Mouse (Mus musculus): ENCODE measurements around the gene Rimbp3.
A peak's percentile ranks its signal among the peaks of the same experiment; 100 is the strongest.
"Not testable (repeated sequence)": the region's sequence is repeated elsewhere in the genome, so short reads cannot be mapped to it uniquely, and the experiment has no call there.

Gene Rimbp3

DNA sequence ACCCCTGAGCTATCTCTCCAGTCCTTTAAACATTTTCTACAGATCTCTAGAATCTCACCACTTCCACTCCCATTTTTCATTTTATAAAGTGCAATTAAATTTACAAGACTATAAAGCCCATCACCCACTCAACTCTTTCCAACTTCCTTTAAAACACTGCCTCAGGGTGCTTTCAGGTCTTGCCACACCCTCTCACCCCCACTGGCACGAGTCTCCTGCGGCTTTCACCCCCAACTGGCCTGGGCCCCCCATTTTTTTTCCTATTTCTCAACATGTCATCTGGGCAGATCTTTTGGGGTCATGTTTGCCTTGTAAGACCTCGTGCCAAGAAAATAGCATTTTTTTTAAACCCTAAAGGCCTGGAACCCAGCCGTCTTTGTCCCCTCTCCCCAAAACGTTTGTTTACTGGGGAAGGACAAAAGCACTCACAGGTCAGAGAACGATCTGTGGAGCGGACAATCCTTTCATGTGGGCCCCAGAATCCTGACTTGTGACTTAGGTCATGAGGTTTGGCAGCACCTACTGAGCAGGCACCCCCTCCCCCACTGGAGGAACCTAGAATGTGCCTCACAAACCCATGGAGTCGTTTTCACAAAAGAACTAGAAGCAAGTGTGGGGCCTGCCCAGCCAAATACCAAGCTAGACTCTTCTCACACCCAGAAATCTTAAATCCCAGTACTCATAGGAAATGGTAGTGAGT, 8.7 kb downstream of the Rimbp3 start:
- no peak for DNase-seq (ENCODE audit: low spot score in 2 of 2)

DNA sequence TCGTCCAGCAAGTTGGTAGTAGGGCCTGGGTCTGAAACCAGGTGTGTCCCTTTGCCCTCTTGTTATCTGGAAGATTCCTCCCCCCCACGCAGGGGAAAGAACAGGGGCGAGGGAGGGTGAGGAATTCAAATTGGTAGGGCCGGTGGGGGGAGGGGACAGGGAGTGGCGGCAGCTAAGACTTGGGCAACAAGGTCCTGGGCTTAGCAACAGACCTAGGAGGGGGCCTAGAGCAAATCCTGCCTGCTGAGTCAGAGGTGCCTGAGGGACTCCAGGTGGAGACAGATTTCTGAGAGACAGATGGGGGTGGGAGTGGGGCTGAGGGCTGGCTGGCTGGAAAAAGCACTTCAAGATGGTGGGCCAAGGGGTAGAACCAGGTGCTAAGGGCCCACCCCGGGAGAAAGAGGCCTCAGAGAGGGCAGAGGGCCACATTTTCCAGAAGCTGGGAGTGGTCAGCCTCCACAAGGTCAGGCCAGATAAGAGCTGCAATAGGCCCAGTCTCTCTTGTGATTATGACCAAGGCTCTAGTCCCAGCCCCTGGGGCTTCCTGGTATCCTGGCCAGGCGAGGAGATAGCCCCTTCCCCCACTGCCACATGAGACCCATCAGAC, 11.8 kb downstream of the Rimbp3 start:
- DNase-seq (ENCODE audit: low spot score in 2 of 2) = no peak

DNA sequence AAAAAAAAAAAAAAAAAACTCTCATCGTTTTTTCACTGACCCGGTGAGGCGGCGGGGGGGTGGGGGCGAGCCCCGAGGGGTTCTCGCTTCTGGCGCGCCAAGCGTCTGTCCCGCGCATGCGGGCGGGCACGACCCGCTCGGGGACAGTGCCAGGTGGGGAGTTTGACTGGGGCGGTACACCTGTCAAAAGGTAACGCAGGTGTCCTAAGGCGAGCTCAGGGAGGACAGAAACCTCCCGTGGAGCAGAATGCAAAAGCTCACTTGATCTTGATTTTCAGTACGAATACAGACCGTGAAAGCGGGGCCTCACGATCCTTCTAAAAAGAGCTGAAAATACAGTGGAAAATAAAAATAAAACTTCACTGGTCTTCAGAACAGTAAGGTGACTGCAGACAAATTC, 13.8 kb downstream of the Rimbp3 start:
- peak; percentile 92 to 95 for DNase-seq (ENCODE audit: low spot score in 2 of 2)

DNA sequence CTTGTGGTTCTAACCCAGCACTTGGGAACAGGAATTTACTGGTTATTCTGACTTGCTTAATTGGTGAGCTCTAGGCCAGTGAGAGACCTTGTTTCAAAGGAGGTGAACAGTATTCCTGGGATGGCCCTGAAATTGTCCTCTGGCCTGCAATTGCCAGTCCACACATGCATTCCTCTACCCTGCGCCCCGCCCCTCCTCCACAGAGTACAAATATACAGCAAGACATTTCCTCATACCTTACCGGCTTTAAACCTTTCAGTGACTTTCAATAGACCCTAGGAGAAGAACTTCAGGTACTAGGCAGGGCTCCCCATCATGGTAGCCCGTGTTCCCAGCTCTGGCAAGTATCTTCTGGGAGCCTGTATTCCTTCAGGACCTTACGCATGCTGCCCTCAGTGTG, 17.2 kb downstream of the Rimbp3 start:
- no peak for DNase-seq (ENCODE audit: low spot score in 2 of 2)

DNA sequence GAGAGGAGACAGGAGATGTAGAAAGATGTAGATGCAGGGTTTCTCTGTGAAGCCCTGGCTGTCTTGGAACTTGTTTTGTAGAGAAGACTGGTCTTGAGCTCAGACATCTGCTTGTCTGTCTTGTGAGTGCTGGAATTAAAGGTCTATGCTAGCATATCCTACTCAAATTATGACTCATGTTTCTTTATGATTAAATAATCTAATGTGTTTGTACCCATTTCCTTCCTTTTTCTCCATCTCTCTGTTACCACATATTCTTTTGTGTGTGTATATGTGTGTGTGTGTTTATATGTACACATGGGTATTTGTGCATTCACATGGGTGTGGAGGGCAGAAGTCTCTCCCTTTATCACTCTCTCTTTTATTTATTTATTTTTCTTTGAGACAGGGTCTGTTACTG, 18.1 kb downstream of the Rimbp3 start:
- DNase-seq (ENCODE audit: low spot score in 2 of 2) = no peak

DNA sequence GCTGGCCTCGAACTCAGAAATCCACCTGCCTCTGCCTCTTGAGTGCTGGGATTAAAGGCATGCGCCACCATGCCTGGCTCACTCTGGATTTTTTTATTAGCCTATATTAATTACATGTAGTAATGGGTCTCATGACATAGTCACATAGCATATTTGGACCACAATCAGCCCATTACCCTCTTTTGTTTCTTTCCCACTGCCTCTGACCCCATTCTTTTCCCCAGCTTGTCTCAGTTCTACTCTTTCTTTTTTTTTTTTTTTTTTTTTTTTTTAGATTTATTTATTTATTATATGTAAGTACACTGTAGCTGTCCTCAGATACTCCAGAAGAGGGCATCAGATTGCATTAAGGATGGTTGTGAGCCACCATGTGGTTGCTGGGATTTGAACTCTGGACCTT, 23.1 kb downstream of the Rimbp3 start:
- not testable (repeated sequence) for DNase-seq (ENCODE audit: low spot score in 2 of 2)

DNA sequence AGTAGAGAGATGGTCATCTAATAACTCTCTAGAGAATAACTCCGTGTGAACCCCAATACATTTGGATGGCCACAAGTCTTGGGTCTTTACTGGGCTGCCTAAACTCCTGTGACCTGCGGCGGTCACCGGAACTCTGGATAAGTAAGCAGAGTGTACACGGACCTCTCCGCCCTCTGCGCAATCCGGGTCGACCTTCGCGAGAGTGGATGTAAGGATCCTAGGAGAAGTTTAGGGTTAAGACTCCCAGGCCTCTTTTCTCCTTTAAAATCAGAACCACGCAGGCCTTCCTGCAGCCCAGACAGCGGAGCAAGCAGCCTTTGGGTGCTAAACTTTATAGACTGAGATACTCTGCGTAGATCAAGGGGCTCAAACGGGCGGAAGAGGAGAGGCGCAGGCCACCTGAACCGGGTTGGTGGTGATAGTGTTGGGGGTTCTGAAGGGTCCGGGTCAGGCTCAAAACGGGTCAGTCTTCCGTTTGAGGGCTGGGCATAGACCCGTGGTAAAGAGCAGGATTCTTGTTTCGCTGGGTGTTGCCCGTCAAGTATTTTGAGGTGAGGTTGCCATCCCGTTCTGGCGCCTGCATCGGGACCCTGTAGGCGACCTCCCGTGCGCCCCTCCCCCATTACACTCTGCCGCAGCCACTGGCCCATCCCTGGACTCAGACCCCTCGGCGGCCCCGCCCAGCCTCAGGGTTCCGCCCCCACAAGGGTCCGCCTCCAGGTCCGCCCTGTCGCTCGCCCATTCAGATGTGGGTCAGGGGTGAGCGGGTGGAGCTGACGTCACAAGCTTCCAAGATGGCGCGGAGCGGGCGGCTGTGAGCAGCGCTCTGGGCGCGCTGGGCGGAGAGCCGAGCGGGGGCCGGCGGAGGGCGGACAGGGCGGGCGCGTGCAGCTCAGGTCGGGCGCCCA, 24.6 kb downstream of the Rimbp3 start, which contains the start of gene Hic2:
Gene Hic2 (plus strand): TSS at position 779 of the 908 bp plus-strand sequence.
- DNase-seq (ENCODE audit: low spot score in 2 of 2) = peak; percentile 94

DNA sequence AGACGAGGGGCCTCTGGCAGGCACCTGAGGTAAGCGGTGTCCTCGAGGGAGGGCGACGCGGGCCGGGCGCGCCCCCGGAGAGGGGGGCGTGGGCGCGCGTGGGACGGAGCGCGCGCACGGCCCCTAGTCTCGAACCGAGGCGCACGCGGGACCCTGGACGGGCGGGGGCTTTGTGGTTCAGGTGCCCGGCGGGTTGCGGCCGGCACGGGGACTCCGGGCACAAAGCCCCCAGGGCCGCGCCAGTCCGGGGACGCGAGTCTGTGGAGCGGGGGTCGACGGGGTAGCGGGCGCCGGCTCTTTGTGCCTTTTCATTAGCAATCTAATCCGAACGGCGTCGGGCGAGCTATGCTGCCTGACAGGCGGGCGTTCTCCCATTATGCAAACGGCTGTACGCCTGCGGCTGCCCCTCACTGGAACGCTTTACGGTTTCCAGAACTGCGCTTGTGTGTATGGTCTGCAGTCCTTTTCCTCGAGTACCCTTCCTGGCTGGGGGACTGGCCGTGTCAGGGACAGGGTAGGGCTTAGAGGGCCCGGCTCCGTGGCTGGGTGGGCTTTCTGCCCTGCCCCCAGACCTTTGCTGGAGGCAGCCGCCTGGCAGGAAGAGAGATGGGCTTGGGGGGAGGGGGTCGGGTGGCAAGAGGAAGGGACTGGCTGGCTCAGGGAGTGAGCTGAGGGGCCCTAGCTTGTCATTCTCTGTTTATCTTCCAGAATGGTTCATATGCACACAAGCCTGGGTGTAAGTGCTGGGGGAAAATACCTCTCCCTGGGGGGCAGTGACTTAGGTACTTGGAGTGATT, 25.5 kb downstream of the Rimbp3 start:
- DNase-seq (ENCODE audit: low spot score in 2 of 2) = peak; percentile 59 to 64

DNA sequence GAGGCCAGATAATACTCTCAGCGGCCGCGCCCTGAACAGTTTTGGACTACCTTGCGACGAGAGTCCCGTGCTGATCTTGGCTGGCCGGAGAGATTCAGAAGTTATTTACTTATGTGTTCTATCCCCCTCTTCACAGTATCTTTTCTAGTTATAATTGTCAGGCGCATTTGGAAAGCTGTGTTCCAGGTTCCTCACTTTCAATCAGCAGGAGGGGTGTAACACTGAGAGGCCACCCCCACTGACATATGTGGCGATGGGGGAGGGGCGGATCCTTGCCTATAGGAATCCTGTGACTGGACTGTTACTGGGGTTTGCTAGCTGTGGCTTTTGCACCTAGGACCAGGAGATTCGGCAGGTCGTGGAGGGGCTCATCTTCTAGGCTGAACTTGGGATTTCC, 26.1 kb downstream of the Rimbp3 start:
- DNase-seq (ENCODE audit: low spot score in 2 of 2) = peak; percentile 65 to 71

DNA sequence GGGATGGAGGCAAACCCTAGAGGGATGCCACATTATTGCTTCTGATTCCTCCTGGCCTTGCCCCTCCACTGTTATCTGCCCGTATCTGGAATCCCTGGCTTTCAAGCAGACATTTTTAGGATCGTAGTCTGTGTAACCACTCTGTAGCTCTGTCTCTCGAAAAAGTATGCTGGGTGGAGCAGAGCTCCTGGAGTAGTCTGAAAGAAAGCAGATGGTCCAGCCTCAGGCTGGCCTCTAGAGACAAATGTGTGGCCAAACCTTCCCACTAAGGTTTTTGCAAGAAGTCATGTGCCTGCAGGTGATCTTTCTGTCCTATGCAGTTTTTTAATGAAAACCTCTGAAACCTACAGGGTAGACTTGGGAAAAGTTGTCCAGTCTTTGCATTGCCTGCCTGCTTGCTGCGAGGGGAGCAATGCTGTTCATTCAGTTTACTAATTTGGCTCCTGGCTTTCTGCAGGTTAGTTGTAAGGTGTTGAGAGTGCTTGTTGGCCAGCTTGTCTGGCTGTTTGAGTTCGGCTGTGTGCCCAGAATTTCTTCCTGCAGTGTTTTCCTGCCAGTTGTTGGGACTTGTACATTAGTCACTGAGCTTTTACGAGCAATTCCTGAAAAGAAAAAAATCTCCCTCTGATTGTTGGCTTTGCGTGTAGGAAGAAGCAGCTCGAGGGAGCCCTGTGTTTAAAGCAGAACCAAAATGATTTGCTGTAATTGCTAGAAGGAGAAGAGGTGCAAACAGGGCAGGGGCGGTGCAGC, 26.7 kb downstream of the Rimbp3 start:
- peak in 1 of 2 experiments; percentile 42 for DNase-seq (ENCODE audit: low spot score in 2 of 2)

DNA sequence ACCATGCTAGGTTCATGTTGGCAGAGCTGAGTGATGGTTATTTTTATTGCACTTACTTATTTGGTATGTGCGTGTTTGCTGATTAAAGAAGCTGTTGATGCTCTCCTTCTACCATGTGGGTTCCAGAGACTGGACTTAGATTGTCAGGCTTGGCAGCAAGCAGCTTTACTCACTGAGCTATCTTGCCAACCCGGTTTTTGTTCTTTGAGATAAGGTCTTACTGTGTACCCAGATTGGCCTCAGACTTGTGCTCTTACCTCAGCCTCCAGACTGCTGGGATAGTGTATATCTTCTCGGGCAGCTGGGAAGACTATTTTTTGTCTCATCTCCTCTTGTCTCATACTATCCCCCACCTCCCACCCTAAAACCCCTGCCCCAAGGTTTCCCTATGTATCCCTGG, 29.2 kb downstream of the Rimbp3 start:
- no peak for DNase-seq (ENCODE audit: low spot score in 2 of 2)

DNA sequence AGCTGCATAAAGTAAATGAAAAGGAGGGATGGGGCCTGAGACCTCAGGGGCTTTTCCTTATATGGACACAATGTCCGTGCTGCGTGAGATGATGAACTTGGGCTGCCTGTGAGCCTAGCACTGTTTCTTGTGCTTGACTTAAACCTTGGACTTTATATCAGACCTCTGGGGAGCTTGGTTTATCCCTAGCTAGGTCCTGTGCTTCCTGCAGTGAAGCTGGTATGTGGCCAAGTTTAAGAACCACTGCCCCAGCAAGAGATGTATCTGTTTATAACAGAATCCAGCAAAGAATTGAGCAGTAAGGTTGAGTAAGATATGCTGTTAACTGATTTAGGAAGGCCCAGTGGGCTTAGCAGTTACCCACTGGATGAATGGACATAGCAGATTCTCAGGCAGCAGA, 31.0 kb downstream of the Rimbp3 start:
- DNase-seq (ENCODE audit: low spot score in 2 of 2) = no peak

DNA sequence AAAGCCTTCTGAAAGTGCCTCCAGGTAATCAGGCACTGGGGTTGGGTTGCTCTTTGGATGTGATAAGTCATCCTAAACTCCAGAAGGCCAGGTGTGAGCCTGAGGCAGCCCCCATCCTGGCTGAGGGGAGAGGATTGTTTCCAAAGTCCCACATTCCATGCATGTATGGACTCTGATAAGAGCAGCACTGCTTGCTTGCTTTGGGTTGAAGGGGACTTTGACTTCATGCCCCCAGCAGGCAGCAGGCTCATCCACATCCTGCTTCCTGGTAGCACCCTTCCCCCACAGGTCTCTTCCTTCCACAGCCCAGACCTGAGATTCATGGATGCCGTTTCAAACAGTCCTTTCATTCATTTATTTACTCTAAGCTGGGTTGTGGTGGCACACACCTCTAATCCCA, 35.3 kb downstream of the Rimbp3 start:
- DNase-seq (ENCODE audit: low spot score in 2 of 2) = no peak

DNA sequence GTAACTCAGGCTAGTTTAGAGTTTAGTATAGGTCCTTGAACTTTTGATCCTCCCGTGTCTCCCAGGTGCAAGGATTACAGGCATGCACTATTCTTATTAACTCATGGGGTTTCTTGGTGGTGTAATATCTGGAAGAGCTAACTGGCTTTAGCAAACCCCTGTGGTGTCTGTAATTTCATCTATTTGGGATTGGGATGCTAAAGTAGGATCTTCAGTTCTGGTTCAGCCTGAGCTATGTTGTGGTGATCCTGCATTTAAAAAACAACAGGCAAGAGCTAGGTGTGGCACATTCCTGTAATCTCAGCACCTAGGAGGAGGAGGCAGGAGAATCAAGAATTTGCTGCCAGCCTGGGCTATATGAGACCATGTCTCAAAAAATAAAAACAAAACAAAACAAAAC, 36.6 kb downstream of the Rimbp3 start:
- no peak for DNase-seq (ENCODE audit: low spot score in 2 of 2)

DNA sequence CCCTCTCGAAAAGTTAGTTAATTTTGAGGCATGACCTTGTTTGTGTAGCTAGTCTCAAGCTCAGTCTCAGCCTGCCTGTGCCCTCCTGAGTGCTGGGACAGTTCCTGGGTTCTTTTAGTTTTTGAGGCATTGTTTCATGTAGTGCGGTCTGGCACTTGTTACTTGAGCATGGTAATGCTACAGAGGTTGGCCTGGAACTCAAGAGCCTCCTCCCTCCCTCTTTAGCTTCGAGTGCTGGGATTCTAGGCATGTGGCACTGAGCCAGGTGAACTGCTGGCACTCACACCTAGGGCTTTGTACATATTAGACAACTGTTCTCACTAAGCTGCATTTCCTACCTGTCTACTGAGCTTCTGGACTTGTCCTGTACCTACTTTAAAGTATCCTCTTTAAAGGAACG, 39.3 kb downstream of the Rimbp3 start:
- DNase-seq (ENCODE audit: low spot score in 2 of 2) = no peak

DNA sequence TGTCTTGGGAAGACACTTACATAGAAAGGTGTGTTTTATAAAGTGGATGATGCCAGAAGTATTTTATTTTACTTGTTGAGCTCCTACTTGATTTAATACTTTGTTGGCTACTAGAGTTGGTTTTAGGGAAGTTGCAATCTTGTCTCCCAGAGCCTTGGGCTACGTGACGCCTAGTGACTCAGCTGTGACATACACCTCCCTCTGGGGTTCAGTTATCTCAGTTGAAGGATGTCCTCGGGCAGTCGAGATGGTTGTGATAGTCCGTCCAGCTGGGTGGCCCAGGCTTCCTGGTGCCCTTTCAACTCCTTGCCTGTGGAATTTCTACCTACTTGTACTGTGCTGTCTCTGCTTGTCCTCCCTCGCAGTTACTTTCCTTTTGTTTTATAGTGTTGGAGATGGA, 40.7 kb downstream of the Rimbp3 start:
- DNase-seq (ENCODE audit: low spot score in 2 of 2) = no peak

DNA sequence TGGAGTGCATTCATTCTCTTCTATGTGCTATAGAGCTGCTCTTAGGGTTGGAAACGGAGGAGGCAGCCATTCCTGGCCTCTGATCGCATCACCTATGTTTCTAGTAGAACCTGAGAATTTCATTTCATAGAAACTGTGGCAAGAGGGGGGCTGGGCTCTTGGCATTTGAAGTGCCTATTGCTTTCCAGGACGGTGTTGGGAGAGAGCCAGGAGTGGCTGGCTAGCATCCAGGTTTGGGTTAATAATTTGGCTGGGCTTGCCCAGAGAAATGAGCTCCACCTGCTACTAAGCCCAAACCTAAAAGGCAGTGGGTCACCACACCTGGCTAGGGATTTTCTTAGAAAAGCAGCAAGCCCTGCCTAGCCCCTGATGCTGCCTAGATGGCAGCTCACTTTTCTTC, 43.1 kb downstream of the Rimbp3 start:
- DNase-seq (ENCODE audit: low spot score in 2 of 2) = peak; percentile 50 to 66

DNA sequence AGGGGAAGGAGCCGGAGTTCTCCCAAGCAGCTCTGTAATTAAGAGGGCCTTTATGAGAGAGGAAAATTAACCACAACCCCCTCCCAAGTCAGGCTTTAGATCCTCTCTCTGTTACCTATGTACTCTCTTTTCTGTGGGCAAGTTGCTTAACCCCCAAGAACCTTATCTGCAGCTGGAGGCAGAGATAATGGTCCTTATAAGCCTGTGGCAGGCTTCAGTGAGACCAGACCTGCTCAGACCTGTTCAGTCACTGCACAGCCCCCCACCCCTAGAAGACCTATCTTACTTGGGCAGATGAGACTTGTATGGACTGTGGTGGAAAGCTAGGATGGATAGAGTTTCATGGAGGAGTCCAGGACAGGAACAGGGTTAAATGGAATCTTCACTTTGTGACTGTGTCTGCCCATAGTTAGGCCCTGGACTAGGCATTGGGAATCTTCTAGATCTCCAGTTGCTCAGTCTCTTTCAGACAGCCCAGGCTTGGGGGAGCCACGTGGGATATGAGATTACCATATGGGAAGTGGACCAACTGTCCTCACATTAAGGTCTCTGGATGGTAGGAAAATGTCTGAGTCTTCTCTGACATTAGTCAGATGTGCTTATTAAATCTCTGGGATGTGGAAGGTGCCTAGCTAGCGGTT, 43.8 kb downstream of the Rimbp3 start:
- no peak for DNase-seq (ENCODE audit: low spot score in 2 of 2)

DNA sequence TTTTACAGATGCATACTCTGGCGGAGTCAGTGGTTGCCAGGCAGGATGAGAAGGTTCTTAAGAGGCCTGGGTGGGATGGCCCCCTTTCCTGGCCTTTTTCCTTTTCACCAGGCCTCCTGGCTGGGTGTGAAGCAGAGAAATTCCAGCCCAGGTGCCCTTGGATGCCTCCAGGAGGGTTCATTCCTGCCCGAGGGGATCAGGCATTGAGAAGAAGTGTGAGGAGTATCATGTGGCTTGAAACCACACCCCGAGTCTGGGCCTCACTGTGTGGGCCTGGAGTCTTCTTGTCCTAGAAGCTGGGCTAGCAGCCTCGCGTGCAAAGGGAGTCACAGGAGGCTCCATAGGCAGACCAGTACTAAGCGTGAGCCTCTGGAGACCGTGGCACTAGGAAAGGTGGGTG, 44.4 kb downstream of the Rimbp3 start:
- no peak for DNase-seq (ENCODE audit: low spot score in 2 of 2)

DNA sequence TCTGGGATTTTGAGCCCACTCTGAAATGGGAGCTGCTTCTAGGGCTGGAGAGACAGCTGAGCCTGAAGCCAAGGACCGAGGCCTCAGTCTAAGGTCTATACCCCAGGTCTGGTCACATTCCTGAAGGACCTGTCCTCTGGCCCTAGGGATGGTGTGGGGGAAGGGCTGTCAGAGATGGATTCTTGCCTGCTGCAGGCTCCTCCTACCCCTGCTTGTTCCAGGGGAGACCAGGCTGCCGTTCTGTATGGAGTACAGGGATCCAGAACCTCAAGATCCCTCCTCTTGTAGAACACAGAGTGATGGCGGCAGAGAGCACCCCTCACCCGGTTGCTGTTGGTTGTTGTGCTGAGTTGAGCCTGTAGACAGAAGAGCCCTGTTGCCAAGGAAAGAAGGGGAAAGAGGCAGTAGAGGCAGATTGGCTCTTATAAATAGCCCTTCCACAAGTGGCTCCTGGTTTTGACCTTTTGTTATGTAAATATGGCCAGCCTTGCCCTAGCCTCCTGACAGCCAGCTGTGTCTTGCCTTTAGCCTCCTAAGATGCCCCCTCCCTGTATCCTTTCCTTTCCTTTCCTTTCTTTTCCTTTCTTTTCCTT, 45.7 kb downstream of the Rimbp3 start:
- no peak for DNase-seq (ENCODE audit: low spot score in 2 of 2)

All from right cerebral cortex, postnatal 10 days (tissue).